Mouse (Mus musculus): ENCODE results near the gene Fam53b. TPM values are rescaled to one million over a fixed set of nuclear protein-coding genes. Genes with fewer than 3 reads are reported as not detected.

The Fam53b gene
- total RNA-seq, 1 experiment from 2014 or later = 19.9 TPM

GRCm38 (mm10) chr7:132719570-132719969 is 94.1 kb downstream of the Fam53b start:
- peak; percentile 38 for ATAC-seq (replicated peaks; ENCODE audit: low read depth, poor library complexity, severe bottlenecking)

GRCm38 (mm10) chr7:132715259-132715658 is 98.4 kb downstream of the Fam53b start:
- no peak for ATAC-seq (replicated peaks; ENCODE audit: low read depth, poor library complexity, severe bottlenecking)

GRCm38 (mm10) chr7:132714236-132714923 is 99.3 kb downstream of the Fam53b start:
- no peak for ATAC-seq (replicated peaks; ENCODE audit: low read depth, poor library complexity, severe bottlenecking)

GRCm38 (mm10) chr7:132713483-132714126 is 100.1 kb downstream of the Fam53b start:
- ATAC-seq (replicated peaks; ENCODE audit: low read depth, poor library complexity, severe bottlenecking) = peak; percentile 70

- no peak for ATAC-seq (replicated peaks; ENCODE audit: low read depth, poor library complexity, severe bottlenecking)
These were observed 100.7 kb downstream of the Fam53b start for GRCm38 (mm10) chr7:132712956-132713355.

GRCm38 (mm10) chr7:132712044-132712708 is 101.5 kb downstream of the Fam53b start:
- no peak; the same call in 1 of the 2 replicates for ATAC-seq (replicated peaks; ENCODE audit: low read depth, poor library complexity, severe bottlenecking)

- ATAC-seq (replicated peaks; ENCODE audit: low read depth, poor library complexity, severe bottlenecking) = no peak
These were observed 102.1 kb downstream of the Fam53b start for GRCm38 (mm10) chr7:132711579-132711978.

GRCm38 (mm10) chr7:132705130-132705529 is 108.6 kb downstream of the Fam53b start:
- ATAC-seq (replicated peaks; ENCODE audit: low read depth, poor library complexity, severe bottlenecking) = peak; percentile 60

- ATAC-seq (replicated peaks; ENCODE audit: low read depth, poor library complexity, severe bottlenecking) = no peak
These were observed 109.3 kb downstream of the Fam53b start for GRCm38 (mm10) chr7:132704310-132704875.

- ATAC-seq (replicated peaks; ENCODE audit: low read depth, poor library complexity, severe bottlenecking) = no peak
These were observed 110.0 kb downstream of the Fam53b start for GRCm38 (mm10) chr7:132703515-132704309.

- no peak for ATAC-seq (replicated peaks; ENCODE audit: low read depth, poor library complexity, severe bottlenecking)
These were observed 111.1 kb downstream of the Fam53b start for GRCm38 (mm10) chr7:132702492-132703070.

- ATAC-seq (replicated peaks; ENCODE audit: low read depth, poor library complexity, severe bottlenecking) = no peak
These were observed 111.7 kb downstream of the Fam53b start for GRCm38 (mm10) chr7:132702024-132702423.

- no peak for ATAC-seq (replicated peaks; ENCODE audit: low read depth, poor library complexity, severe bottlenecking)
These were observed 112.3 kb downstream of the Fam53b start for GRCm38 (mm10) chr7:132701412-132701811.

- peak; percentile 51; the same call in 1 of the 2 replicates for ATAC-seq (replicated peaks; ENCODE audit: low read depth, poor library complexity, severe bottlenecking)
These were observed 113.6 kb downstream of the Fam53b start for GRCm38 (mm10) chr7:132700107-132700506.

GRCm38 (mm10) chr7:132699639-132700038 is 114.0 kb downstream of the Fam53b start:
- ATAC-seq (replicated peaks; ENCODE audit: low read depth, poor library complexity, severe bottlenecking) = peak; percentile 35; the same call in 1 of the 2 replicates

- ATAC-seq (replicated peaks; ENCODE audit: low read depth, poor library complexity, severe bottlenecking) = no peak
These were observed 114.5 kb downstream of the Fam53b start for GRCm38 (mm10) chr7:132699165-132699564.

- peak; percentile 46; the same call in 1 of the 2 replicates for ATAC-seq (replicated peaks; ENCODE audit: low read depth, poor library complexity, severe bottlenecking)
These were observed 114.9 kb downstream of the Fam53b start for GRCm38 (mm10) chr7:132698737-132699136.

- no peak for ATAC-seq (replicated peaks; ENCODE audit: low read depth, poor library complexity, severe bottlenecking)
These were observed 116.4 kb downstream of the Fam53b start for GRCm38 (mm10) chr7:132697258-132697796.

- ATAC-seq (replicated peaks; ENCODE audit: low read depth, poor library complexity, severe bottlenecking) = no peak
These were observed 120.1 kb downstream of the Fam53b start for GRCm38 (mm10) chr7:132693561-132693960.

Data from common myeloid progenitor, adult 5-6 weeks (primary cell).